Mouse (Mus musculus): ENCODE results near the gene Il6ra. TPM values are rescaled to one million over a fixed set of nuclear protein-coding genes. Genes with fewer than 3 reads are reported as not detected.

Il6ra gene
- polyA plus RNA-seq, 1 experiment from 2014 or later = 0.84 TPM

DNA sequence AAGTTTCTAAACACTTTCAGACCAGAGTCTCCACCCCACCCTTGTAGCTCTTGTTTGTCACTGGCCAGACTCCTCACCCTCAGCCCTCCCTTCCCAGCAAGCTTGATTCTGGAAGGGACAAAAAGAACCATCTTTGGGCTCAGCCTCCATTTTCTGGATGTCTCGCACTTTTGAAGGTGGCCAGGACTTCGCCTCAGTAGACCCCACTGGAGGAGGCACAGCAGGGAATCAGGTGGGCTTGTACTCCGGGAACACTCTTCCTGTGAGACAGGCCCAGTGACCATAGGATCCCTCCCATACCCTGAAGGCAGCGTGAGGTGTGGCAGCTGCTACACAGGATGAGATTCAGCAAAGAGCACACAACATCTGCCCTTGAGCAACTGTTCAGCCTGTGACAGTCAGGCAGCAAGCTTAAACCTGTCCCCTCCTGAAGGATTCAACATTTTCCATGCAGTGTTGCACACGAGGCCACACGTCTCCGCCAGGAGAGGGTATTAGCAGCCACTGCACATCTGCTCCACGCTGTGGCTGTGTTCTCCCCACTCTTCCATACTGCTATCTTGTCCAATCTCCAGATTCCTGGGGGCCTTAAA is 15.7 kb downstream of the Il6ra start:
- 71% methylated on average over 8 of the region's 8 CpGs for WGBS
- Histone ChIP-seq H3K36me3 (ENCODE audit: insufficient read depth, low read length) (no peaks in the 10 kb centered on the region), H3K9me3 (ENCODE audit: low read length) (no peaks in the 10 kb centered on the region), H3K4me2 (replicated peaks; ENCODE audit: low read depth, low read length) (no peak overlapping the region), H3K27me3 (ENCODE audit: insufficient read depth, low read length) (no peaks in the 10 kb centered on the region), H3K4me1 (ENCODE audit: insufficient read depth, low read length) (peaks cover 19% of the 10 kb centered on the region), H3K4me3 (ENCODE audit: low read length) (no peak overlapping the region), H3K27ac (ENCODE audit: low read length) (no peak overlapping the region), H3K9ac (replicated peaks; ENCODE audit: low read length) (no peak overlapping the region)
- no peak for ATAC-seq (ENCODE audit: low FRiP score, low TSS enrichment)

DNA sequence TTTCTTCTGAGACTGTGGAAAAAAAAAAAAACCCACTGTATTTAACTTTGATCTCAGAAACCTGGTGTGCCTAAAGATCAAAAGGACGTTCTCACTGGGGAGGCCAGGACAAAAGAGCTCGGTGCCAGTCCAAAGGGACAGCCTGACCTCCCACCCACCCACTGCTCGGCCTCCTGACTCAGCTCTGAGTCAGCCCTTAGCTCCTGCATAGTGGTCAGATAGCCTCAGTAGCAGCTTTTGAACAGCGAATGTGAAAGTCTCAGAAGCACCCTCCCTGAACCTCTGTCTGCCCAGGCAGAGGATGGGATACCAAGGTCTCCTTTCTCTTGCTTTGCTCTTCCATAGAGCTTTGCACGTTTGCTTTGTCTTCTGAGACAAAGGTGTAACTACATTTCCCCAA is 16.4 kb downstream of the Il6ra start:
- H3K27me3 ChIP-seq (ENCODE audit: insufficient read depth, low read length) = no peaks in the 10 kb centered on the region
- H3K4me1 ChIP-seq (ENCODE audit: insufficient read depth, low read length) = peaks cover 19% of the 10 kb centered on the region
- no peaks in the 10 kb centered on the region for H3K36me3 ChIP-seq (ENCODE audit: insufficient read depth, low read length)
- H3K9me3 ChIP-seq (ENCODE audit: low read length) = no peaks in the 10 kb centered on the region
- no peak overlapping the region for H3K27ac ChIP-seq (ENCODE audit: low read length)
- H3K4me3 ChIP-seq (ENCODE audit: low read length) = no peak overlapping the region
- no peak overlapping the region for H3K4me2 ChIP-seq (replicated peaks; ENCODE audit: low read depth, low read length)
- WGBS = 28% methylated on average over 5 of the region's 5 CpGs
- no peak for ATAC-seq (ENCODE audit: low FRiP score, low TSS enrichment)
- H3K9ac ChIP-seq (replicated peaks; ENCODE audit: low read length) = no peak overlapping the region

DNA sequence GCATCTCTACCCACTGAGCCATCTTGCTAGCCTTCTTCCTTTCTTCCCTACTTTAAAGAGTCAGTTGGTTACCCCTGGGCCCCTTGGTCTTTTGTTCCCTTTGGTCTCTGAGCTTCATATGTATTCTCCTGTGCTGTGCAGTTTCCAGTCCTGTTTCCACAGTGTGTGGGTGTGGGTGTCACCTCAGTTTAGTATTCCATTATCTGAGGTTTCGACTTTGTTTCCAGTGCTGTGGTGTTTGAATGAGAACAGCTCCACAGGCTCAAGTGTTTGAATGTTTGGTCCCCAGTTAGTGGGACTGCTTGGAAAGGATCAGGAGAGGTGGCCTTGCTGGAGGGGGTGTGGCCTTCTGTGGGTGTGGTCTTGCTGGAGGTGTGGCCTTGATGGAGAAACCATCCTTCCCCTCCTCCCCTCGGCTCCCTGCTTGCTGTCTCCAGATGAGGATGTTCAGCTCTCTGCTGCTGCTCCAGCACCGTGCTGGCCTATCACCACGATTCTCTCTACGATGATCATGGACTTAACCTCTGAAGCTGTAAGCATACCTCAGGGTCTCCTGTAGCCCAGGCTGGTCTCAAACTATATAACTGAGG is 20.4 kb downstream of the Il6ra start:
- Histone ChIP-seq H3K27me3 (ENCODE audit: insufficient read depth, low read length) (no peaks in the 10 kb centered on the region), H3K36me3 (ENCODE audit: insufficient read depth, low read length) (no peaks in the 10 kb centered on the region), H3K4me2 (replicated peaks; ENCODE audit: low read depth, low read length) (no peak overlapping the region), H3K9me3 (ENCODE audit: low read length) (no peaks in the 10 kb centered on the region), H3K4me3 (ENCODE audit: low read length) (no peak overlapping the region), H3K9ac (replicated peaks; ENCODE audit: low read length) (no peak overlapping the region), H3K27ac (ENCODE audit: low read length) (no peak overlapping the region), H3K4me1 (ENCODE audit: insufficient read depth, low read length) (peaks cover 10% of the 10 kb centered on the region; the same call in 1 of the 2 replicates)
- 88% methylated on average over 5 of the region's 5 CpGs for WGBS
- no peak for ATAC-seq (ENCODE audit: low FRiP score, low TSS enrichment)

DNA sequence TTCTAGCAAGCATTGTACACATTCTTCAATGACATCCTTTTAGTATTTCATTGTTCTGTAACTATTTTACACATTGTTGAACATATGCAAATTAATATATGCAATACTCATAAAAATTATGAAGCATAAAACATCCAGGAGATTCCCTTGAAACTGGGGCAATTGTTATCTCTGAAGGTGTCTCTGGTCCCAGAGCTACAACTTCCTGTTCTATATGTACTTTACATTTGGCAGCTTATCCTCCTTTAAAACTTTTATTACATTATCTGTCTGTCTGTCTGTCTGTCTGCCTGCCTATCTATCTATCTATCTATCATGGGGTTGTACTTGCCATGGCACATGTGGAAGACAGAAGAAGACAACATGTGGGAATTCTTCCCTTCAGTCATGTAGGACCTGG is 21.3 kb downstream of the Il6ra start:
- no peaks in the 10 kb centered on the region for H3K27me3 ChIP-seq (ENCODE audit: insufficient read depth, low read length)
- no peak overlapping the region for H3K27ac ChIP-seq (ENCODE audit: low read length)
- ATAC-seq (ENCODE audit: low FRiP score, low TSS enrichment) = no peak
- no peaks in the 10 kb centered on the region for H3K36me3 ChIP-seq (ENCODE audit: insufficient read depth, low read length)
- no peak overlapping the region for H3K9ac ChIP-seq (replicated peaks; ENCODE audit: low read length)
- no peaks in the 10 kb centered on the region for H3K9me3 ChIP-seq (ENCODE audit: low read length)
- no peak overlapping the region for H3K4me2 ChIP-seq (replicated peaks; ENCODE audit: low read depth, low read length)
- no peak overlapping the region for H3K4me3 ChIP-seq (ENCODE audit: low read length)
- peaks cover 9% of the 10 kb centered on the region; the same call in 1 of the 2 replicates for H3K4me1 ChIP-seq (ENCODE audit: insufficient read depth, low read length)

DNA sequence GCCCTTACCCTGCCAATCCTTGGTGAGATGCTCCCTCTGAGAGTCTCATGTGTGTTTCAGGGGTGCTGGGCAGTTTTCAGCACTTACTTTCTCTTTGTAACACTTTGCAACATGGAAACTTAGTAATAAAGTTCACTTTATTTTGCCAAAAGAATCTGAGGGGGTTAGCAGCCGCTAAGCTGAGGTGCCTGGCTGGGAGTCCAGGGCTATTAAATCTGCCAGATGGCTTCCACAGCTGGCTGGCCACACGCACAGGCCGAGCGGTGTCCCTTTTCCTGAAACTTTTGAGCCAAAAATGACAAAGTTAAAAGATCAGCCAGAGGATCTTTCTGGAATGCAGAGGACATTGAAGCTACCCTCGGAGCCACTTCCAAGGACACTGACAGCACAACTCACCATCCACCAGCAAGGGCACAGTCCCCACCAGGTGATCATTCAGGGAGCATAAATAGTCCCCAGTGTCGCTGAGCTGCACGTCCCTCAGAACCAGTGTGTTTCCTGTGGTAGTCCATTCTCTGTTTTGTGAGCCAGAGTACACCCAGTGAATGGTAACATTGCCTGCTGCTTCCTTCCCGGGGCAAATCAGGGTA is 23.1 kb downstream of the Il6ra start:
- WGBS = 24% methylated on average over 8 of the region's 8 CpGs
- H3K27ac ChIP-seq (ENCODE audit: low read length) = no peak overlapping the region
- no peak overlapping the region for H3K4me3 ChIP-seq (ENCODE audit: low read length)
- H3K9me3 ChIP-seq (ENCODE audit: low read length) = no peaks in the 10 kb centered on the region
- H3K27me3 ChIP-seq (ENCODE audit: insufficient read depth, low read length) = no peaks in the 10 kb centered on the region
- peaks cover 4% of the 10 kb centered on the region; the same call in 1 of the 2 replicates for H3K4me1 ChIP-seq (ENCODE audit: insufficient read depth, low read length)
- no peaks in the 10 kb centered on the region for H3K36me3 ChIP-seq (ENCODE audit: insufficient read depth, low read length)
- no peak for ATAC-seq (ENCODE audit: low FRiP score, low TSS enrichment)
- H3K9ac ChIP-seq (replicated peaks; ENCODE audit: low read length) = no peak overlapping the region
- no peak overlapping the region for H3K4me2 ChIP-seq (replicated peaks; ENCODE audit: low read depth, low read length)

DNA sequence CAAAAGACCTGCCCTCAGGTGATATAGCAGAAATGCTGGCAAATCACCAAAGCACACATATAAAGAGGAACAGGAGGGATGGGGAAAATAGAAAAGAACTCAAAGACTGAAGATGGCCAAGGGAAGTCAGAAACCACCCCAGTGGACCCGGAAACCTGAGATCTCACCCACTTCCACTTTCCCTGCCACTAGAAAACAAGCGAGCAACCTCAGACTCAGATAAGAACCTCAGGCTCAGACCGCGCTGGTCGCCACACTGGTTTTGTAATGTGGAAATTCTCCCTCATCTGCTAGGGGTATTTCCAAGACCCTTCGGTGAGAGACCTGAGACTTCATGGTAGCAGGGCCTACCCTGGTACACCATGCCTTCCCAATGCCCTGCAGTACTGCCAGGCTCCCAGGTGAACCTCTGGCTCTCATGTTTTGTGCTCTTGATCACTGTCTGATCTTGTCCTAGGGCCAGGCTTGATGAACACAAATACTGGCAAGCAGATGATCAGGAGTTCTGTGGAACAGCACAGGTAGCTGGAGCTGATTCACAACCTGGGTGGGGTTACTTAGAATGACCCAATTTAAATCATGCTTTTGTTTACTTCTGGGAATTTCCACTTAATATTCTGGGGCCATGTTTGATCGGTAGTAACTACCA is 25.3 kb downstream of the Il6ra start:
- Histone ChIP-seq H3K36me3 (ENCODE audit: insufficient read depth, low read length) (no peaks in the 10 kb centered on the region), H3K4me1 (ENCODE audit: insufficient read depth, low read length) (peaks cover 4% of the 10 kb centered on the region; the same call in 1 of the 2 replicates), H3K27ac (ENCODE audit: low read length) (no peak overlapping the region), H3K4me3 (ENCODE audit: low read length) (no peak overlapping the region), H3K9me3 (ENCODE audit: low read length) (no peaks in the 10 kb centered on the region), H3K27me3 (ENCODE audit: insufficient read depth, low read length) (no peaks in the 10 kb centered on the region), H3K4me2 (replicated peaks; ENCODE audit: low read depth, low read length) (no peak overlapping the region), H3K9ac (replicated peaks; ENCODE audit: low read length) (no peak overlapping the region)
- no peak for ATAC-seq (ENCODE audit: low FRiP score, low TSS enrichment)
- 92% methylated on average over 7 of the region's 7 CpGs for WGBS

DNA sequence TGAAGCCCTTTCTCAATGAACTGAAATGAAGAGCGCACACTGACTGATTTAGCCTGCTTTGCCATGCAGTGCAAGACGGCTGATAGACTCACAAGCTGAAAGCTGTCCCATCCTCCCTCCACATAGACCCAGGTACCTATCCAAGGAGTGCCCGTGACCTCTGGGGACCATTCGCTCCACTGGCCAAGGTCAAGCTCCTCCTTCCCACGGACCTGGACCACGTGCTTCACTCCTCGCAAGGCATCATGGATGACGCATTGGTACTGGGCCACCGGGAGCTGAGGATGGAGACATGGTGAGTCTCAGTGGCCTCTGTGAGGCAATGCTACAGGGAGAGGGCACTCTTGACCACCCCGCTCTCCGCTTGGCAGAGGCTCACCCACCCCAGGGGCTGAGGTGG is 27.2 kb downstream of the Il6ra start:
- H3K36me3 ChIP-seq (ENCODE audit: insufficient read depth, low read length) = no peaks in the 10 kb centered on the region
- H3K27ac ChIP-seq (ENCODE audit: low read length) = no peak overlapping the region
- no peak for ATAC-seq (ENCODE audit: low FRiP score, low TSS enrichment)
- no peak overlapping the region for H3K9ac ChIP-seq (replicated peaks; ENCODE audit: low read length)
- H3K4me1 ChIP-seq (ENCODE audit: insufficient read depth, low read length) = peaks cover 4% of the 10 kb centered on the region; the same call in 1 of the 2 replicates
- H3K9me3 ChIP-seq (ENCODE audit: low read length) = no peaks in the 10 kb centered on the region
- no peak overlapping the region for H3K4me2 ChIP-seq (replicated peaks; ENCODE audit: low read depth, low read length)
- H3K4me3 ChIP-seq (ENCODE audit: low read length) = no peak overlapping the region
- H3K27me3 ChIP-seq (ENCODE audit: insufficient read depth, low read length) = no peaks in the 10 kb centered on the region
- 94% methylated on average over 11 of the region's 11 CpGs for WGBS

DNA sequence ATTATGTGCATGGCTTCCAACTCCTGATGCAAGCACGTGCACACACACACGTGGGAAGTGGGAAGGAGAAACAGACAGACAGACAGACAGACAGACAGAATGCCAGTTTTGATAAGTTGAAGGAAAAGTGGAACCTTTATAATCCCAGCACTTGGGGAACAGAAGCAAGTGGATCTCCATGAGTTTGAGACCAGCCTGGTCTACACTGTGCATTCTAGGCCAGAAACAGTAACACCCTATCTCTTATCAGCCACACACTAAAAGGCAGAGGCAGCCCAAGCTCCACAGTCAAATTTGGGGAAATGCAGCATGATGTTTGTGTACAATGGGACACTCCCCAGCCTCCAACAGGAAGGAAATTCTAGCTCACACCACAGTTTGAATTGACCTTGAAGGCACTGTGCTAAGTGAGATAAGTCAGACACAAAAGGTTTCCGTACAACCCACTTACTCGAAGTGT is 29.4 kb downstream of the Il6ra start:
- no peaks in the 10 kb centered on the region for H3K36me3 ChIP-seq (ENCODE audit: insufficient read depth, low read length)
- no peak overlapping the region for H3K4me3 ChIP-seq (ENCODE audit: low read length)
- H3K9me3 ChIP-seq (ENCODE audit: low read length) = no peaks in the 10 kb centered on the region
- ATAC-seq (ENCODE audit: low FRiP score, low TSS enrichment) = no peak
- H3K9ac ChIP-seq (replicated peaks; ENCODE audit: low read length) = no peak overlapping the region
- no peaks in the 10 kb centered on the region for H3K4me1 ChIP-seq (ENCODE audit: insufficient read depth, low read length)
- no peak overlapping the region for H3K4me2 ChIP-seq (replicated peaks; ENCODE audit: low read depth, low read length)
- H3K27me3 ChIP-seq (ENCODE audit: insufficient read depth, low read length) = no peaks in the 10 kb centered on the region
- 74% methylated on average over 4 of the region's 4 CpGs for WGBS
- H3K27ac ChIP-seq (ENCODE audit: low read length) = no peak overlapping the region

DNA sequence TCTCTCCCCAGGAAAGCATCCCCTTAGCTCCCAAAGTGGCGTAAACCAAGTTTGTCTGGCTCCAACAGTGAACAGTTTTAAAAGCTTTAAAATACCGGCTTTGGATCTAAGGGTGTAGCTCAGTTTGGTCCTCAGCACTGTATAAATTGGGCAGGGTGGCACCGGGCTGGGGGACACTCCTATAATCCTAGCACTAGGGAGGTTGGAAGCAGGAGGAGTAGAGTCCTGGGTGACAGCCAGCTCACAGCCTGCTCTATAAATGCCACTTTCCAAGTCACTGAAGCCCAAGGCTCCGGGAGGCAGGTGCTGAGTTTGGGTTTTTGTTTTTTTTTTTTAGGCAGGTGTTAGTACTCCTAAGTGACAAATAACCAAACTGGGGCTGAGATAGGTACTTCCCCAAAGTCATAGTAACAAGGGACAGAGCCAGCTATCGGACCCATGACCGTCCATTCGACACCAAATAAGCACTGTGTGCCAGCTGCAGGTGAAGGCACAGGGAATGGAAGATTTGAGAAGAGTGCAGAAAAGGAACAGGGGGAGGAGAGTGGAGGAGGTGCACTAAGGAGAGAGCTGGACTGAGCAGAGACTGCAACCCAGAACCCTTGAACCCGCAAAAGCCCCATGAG is 30.3 kb downstream of the Il6ra start:
- H3K36me3 ChIP-seq (ENCODE audit: insufficient read depth, low read length) = no peaks in the 10 kb centered on the region
- no peaks in the 10 kb centered on the region for H3K27me3 ChIP-seq (ENCODE audit: insufficient read depth, low read length)
- H3K9ac ChIP-seq (replicated peaks; ENCODE audit: low read length) = no peak overlapping the region
- no peak overlapping the region for H3K4me3 ChIP-seq (ENCODE audit: low read length)
- H3K9me3 ChIP-seq (ENCODE audit: low read length) = no peaks in the 10 kb centered on the region
- 78% methylated on average over 8 of the region's 8 CpGs for WGBS
- no peaks in the 10 kb centered on the region for H3K4me1 ChIP-seq (ENCODE audit: insufficient read depth, low read length)
- no peak overlapping the region for H3K27ac ChIP-seq (ENCODE audit: low read length)
- no peak overlapping the region for H3K4me2 ChIP-seq (replicated peaks; ENCODE audit: low read depth, low read length)
- ATAC-seq (ENCODE audit: low FRiP score, low TSS enrichment) = no peak

All from kidney, embryonic 16.5 days (tissue).